Mouse (Mus musculus) liver, embryonic 14.5 days (tissue): ENCODE measurements at regions not wholly inside any gene's neighbourhood (a gene's known extent, or its start where the extent isn't known, plus 50 kb on each side); places are given as distances from the start of the nearest gene placed in this dataset.

Experiments used
- CTCF ChIP-seq: IDR thresholded peaks from 2 replicates; pipeline ENCODE4 v1.5.1; 2016; ENCODE audit warnings: antibody characterized with exemption, low read depth, control low read depth
- EP300 ChIP-seq: IDR thresholded peaks from 2 replicates; pipeline ENCODE4 v1.6.1; 2016; ENCODE audit warnings: antibody characterized with exemption, low read depth

DNA sequence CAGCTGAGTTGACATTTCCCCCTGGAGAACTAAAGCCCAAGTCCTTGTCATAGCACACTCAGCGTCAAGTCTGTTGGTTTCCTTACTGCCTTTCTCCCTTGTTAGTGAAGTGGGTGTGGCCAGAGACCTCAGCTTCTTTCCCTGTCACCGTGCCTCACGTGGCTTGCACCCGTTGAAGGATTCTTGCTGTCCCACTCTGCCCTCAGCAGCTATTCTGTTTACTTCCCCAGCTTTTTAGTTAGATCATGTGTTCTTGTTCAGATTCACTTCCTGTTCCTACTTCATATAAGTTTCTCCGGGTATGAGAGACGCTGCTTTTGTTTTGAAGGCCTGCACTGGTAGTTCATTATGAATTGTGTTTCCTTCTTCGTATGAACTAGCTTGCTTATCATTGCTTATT is 278.5 kb upstream of the Zfp703 start:
- no peak for TF ChIP-seq CTCF
- no peak for TF ChIP-seq EP300
